Mouse (Mus musculus) lung, adult 2 months (tissue): ENCODE measurements around the gene Nolc1.

Experiments used
- CTCF ChIP-seq: fragments of 200-500 bp; IDR thresholded peaks from 2 replicates; pipeline ENCODE4 v1.5.1; 2011; ENCODE audit warnings: mild to moderate bottlenecking, low read length, control low read depth; ENCODE audit not compliant: insufficient read depth
- POLR2A ChIP-seq: fragments of 200-500 bp; IDR thresholded peaks from 2 replicates; pipeline ENCODE4 v1.6.1; 2011; ENCODE audit warnings: low read depth, mild to moderate bottlenecking, control low read depth, low read length, borderline replicate concordance; ENCODE audit errors: extremely low read depth

DNA sequence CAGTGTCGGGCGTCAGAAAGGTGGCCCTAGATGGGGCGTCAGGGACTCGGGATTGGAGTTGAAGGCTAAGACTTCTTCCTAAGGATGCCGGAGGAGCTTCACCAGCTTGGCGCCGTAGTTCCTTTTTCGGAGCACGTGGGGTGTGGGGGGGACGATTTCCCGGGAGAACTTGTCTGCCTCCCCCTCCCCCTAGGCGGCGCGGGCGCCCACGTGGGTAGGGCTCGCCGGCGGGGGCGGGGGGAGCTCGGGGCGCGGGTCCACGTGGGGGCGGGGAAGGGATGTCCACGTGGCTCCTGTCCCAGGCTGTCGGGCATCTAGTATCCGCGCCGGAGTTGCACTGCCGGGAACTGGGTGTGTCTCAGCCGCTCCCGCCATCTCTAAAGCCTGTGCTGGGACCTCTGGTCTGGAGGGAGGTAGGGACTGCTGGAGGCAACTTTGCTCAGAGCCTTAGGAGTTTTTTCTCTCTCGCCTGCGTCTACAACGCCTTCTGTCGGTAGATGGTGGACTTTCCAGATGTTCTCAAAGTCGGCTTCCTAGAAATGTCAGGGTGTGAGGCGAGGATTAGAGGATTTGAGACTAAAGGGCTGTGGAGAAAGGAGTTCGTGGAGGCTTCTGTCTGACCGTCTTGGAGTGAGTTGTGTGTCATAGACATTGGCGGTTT lies 18.6 kb upstream of the Nolc1 start:
- TF ChIP-seq CTCF = 0 out of 2 replicates have a peak, but pooled peaks have one; percentile 15
- TF ChIP-seq POLR2A = no peak
